Mouse (Mus musculus) mouse trophoblast stem cell (cell line): ENCODE measurements around the gene Sfxn2.

Experiments
- in situ Hi-C, 2 experiments: fragments of 300-500 bp; cut with MseI, MboI; formaldehyde crosslinking; loops; 2 replicates in 1 of 2; 3 replicates in 1 of 2; pipeline ENCODE4 v1.15.1; 2025

Sfxn2 gene

DNA sequence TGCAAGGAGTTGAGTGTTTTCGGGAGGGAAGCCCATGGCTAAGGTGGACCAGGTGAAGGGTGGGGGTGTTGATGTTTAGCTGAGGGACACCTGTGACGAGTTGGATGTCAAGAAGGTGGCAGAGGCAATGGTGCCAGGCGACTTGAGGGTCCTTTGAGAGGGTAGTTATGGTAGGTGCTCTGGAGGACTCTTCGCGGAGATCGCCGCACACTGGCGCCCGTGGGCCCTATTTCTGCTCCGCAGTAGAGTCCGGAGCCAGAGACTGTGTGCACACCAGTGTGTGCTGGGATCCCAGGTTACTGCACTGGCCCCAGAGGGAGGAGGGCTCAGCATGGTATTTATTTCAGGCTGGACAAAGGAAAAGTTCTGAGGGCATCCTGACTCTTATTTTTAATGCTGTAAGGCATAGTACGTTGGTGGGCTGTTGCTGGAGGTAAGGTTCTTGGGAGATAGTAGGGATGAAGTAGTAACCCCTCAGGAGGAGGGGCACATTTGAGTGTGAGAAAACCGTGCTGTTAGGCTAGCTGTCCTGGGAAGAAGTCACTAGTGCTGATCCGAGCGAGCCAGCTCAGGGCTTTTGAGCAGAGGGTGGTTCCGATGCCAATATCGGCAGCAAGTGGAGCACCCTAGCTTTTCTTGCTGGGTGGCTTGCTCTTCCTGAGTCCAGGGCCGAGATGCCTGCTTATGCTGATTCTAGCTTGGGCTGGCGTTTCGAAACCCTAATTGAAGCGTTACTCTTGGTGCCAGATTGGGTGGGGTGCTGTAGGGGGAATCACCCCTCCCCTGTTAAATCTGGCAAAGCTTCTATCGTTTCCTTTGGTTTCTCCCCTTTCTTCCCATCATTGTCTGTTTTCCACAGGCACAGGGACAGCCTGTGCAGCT is 26.5 kb downstream of the Sfxn2 start:
- in situ Hi-C loops = no loop called here

- in situ Hi-C loops = no loop called here
These were observed 27.2 kb downstream of the Sfxn2 start for GRCm38 (mm10) chr19:46600371-46600770.

DNA sequence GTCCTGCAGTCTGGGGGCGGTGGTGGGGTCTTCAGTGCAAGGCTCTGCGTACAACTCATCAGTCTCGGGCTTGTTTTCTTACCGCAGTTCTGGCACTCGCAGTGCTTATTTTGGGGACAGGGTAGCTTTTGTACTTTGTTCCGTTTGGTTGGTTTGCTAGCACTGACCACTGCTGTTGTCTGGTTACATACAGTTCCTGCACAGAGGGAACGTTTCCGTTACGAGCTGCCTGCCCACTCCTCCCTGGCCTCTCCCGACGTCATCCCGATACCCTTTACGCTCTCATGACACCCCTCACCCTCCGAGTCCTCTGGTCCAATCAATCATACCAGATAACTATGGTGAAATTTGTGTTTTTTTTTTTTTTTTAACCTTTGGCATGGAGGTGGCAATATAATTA is 28.3 kb downstream of the Sfxn2 start:
- in situ Hi-C loops = no loop called here

DNA sequence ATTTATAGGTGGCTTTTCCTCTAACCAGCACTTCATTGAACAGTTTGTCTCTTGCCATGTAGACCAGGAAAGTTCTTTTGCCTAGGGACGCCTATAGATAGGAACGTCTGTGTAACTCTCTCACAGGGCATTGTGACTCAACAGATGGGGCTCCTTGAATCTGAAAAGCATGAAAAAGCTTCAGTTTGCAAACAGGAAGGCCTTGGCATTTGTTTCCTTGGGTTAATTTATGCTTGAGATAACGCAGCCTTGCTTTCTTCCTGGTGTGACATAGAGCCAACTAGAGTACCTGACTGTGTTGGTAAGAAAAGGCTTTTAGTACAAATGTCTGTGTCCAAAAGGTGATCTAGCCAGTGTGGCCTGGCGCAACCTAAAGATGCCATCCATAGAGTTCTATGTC is 29.2 kb downstream of the Sfxn2 start:
- in situ Hi-C loops = no loop called here

DNA sequence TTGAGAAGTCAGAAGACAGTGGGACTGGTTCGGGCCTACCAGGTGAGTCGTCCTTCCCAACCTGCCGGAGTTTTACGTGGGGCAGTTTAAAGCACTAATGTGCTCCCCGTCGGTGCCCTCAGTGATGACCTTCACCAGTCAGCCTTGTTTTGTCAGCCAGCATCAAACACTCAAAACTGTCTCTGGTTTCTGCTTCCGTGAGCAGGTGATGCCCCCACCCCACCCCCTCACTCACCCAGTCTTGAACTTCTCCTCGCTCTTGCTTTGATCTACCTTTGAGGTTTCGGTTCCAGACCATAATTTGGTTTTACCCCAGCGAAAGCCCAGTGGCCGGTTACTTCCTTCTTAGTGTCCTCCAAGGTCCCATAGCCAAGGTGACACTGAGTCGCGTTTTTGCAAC is 33.6 kb downstream of the Sfxn2 start:
- in situ Hi-C loops = no loop called here

DNA sequence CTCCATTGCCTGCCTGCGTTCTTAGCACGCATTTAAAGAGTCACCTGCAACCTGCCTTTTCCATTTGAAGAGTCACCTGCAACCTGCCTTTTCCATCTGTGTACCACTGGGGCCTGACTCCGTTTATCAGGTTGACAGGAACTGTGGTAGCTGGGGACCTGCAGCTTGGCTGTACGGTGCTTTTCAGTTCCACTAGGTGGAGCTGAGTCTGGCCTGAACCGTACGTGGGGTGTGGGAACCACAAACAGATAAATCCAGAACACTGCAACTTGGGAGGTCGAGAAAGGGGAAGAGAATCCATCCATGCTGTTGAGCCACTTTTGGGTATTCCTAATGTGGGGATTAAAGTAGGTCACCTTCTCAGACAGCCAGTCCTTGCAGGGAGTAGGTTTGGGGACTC is 34.3 kb downstream of the Sfxn2 start:
- in situ Hi-C loops = no loop called here

DNA sequence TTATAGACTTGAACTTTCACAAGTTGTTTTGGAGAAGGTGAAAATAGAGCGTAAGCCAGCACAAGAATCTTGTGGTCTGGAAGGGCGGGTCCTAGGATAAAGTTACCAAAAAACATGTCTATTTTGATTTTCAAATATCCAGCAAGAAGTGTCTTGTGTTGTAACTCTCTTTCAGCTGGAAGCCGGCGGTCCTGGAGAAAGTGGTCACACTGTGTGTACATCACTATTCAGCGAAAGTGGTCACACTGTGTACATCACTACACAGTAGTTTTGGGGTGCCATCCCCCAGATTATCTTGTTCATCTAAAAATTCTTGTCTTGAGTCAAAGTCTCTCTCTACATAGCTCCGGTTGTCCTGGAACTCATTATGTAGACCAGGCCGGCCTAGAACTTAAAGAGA is 35.0 kb downstream of the Sfxn2 start:
- in situ Hi-C loops = no loop called here

GRCm38 (mm10) chr19:46616378-46616777 is 43.2 kb downstream of the Sfxn2 start:
- in situ Hi-C loops = no loop called here

- in situ Hi-C loops = no loop called here
These were observed 44.2 kb downstream of the Sfxn2 start for GRCm38 (mm10) chr19:46617361-46617760.

GRCm38 (mm10) chr19:46618322-46618721 is 45.2 kb downstream of the Sfxn2 start:
- in situ Hi-C loops = no loop called here

DNA sequence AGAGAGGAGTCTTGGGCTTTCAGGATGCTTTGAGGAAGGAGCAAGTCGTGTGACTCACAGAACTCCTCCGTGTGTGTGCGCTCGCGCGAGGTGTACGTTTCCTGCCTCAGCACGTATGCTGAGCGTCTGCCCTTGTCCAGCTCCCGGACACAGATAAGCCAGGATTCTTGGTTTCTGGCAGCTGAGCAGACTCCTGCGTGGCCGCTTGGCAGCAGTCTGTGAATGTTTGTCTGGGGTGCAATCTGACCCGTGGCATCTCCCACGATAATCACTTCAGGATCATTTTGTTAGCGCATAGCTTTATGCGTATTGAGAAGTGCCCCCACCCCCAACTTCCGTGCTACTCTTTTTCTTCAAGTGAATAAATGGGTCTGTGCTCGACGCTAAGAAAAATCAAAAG is 45.8 kb downstream of the Sfxn2 start:
- in situ Hi-C loops = no loop called here

GRCm38 (mm10) chr19:46619518-46619917 is 46.4 kb downstream of the Sfxn2 start:
- in situ Hi-C loops = no loop called here

DNA sequence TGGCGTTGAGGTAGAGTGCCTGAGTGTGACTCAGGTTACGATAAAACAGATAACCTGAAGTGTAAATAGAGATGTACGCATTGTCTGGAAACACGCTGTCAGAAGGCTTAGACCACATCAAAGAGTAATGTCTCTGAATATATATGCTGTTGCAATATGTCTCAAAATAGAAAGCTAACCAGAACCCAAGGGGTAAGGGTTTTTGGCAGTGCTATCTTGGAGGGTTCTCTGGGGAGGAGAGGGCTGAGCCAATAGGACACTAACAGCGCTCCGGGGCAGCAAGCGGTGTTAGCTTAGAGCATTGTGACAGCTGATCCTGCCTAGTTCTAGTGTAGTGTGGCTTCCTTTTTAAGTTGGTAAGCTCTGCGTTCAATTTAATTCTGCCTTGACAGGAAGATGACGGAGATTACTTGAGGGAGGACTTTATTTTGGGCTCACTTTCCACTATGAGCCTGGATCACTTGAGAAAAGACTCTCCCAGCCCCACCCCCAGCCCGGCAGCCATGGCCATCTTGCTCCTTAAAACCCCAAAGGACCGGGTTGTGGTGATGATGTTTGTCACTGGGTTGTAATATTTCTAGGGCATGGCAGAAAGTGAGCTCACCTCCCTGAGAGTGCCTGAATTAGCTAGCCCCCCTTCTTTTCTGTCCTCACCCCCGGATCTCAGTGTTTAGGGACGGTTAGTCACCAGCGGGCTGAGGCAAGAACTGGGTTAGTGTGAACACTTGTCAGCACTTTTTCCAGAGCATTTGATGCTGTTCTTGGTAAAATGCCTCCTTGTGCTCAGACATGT is 47.0 kb downstream of the Sfxn2 start:
- in situ Hi-C loops = no loop called here

GRCm38 (mm10) chr19:46621236-46622183 is 48.3 kb downstream of the Sfxn2 start:
- in situ Hi-C loops = no loop called here

DNA sequence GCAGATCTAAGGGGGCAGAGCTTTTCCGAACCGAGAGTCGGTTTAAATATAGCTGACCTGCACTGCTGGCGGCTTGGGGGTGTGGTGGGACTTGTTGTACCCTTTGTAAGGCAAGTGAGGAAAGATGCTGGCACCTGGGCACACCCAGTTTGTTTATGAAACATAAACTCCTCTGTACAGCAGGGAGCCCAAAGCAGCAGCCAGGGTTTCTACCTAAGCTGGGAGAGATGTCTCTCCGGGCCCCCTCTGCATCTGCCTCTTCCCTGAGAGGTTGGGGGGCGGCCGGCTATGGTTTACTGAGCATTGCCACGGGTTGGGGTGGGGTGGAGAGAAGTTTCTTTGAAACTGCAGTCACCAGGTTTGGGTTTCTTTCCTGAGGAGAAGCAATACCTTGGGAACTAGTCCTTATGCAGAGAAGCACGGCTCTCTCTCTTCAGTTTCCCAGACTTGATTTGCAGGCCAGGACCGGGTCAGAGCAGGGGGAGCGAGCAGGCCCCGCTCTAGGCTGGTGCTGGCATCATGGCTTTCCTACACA is 49.6 kb downstream of the Sfxn2 start:
- in situ Hi-C loops = no loop called here

DNA sequence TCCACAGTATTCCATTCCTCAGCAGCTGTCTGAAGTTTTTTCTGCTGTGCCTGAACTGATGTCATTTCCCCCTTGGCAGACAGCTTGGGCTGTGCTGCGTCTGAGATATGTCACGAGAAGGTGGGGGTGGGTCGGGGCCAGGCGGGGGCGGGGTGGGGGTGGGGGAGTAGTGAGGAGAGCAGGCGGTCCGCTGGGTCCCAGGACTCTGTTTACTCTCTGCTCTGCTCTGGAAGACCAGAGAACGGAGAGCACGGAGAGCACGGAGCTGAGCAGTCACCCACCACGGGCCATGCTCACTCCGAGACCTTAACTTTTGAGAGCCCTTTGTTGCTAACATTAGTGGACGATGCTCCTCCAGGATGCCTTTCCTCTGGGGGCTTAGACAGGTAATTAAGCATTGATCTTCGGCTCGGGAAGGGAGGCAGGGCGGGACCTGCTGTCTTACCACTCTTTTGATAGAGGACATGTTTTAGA is 50.1 kb downstream of the Sfxn2 start:
- in situ Hi-C loops = no loop called here

DNA sequence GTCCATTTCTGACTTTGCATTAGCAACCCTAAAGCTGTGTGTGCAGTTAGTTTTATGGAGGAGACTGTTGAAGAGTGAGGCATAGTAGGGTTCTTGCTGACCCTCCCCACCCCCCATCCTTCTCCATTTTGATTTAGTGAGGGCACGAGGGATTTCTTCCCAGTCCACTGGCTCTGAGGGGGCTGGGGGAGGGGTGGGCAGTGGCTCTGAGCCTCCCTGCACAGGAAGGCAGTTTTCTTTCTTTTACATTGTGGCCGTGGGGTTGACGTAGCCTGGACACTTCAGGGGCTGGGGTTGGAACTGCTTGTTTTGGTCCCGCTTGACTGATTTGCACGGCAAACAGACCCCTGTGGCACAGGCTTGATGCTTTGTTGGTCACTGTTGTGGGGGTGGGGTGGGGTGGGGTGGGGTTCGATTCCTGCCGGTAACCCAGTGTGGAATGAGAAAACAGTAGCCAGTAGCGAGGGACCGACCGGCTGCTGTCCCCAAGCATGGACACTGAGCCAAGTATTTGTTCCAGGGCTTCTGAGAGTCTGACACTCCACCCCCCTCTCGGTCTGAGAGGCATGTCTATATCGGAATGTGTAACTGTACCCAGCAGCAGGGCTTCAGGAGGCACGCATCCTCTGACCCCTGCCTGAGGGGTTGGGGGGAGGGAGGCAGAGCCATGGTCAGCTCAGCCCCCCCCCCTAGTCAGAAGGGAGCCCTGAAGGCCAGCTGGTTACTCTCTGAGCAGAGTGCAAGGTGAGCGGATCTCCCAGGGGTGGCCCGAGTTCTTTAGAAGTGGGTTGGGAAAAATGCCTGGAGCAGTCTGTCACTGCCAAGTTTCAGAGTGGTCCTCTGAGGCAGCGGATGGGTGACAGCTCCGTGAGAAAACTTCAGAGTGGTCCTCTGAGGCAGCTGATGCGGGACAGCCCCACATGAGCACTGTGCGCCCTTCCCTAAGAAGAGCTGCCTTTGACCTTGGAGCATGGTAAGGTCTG is 50.9 kb downstream of the Sfxn2 start:
- in situ Hi-C loops = no loop called here

GRCm38 (mm10) chr19:46625015-46625414 is 51.9 kb downstream of the Sfxn2 start:
- in situ Hi-C loops = no loop called here

DNA sequence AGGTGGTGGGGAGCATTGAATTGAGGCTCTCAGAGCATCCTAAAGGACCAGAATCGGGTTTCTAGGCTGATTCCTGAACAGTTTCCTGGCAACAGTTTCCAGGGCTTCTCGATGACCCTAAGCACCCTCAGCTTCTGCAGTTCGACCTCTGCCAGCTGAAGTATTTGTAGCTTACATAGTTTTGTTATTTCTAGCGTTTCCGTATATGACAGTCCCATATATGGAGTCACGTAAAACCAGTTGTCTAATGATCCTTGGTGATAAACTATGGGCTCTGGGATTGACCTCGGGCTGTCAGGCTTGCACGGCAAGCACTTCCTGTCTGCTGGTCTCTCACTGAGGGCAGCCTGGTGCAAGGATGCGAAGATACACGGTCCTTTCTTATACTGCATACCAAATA is 52.4 kb downstream of the Sfxn2 start:
- in situ Hi-C loops = no loop called here

DNA sequence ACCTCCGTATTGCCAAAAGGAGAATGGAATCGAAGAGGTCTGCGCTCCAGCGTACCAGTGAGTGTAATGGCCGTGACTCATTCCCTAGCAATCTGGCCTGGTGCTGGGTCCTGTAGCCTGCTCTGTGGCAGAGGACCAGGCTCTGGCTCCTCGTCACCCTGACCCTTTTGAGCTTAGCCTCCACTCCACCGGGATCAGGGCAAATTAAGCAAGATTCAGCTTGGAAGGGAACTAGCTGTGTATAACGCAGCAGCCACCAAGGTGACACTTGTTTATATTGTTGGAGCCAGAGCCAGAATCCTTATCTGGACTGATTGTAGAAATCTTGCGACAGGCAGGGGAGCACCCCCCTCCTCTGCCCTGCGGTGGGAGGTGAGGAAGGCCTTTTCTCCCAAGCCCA is 55.2 kb downstream of the Sfxn2 start:
- in situ Hi-C loops = no loop called here
